Mouse (Mus musculus): ENCODE measurements around the gene Cgrrf1. TPM values are rescaled to one million over a fixed set of nuclear protein-coding genes. Genes with fewer than 3 reads are reported as not detected.

Gene Cgrrf1
- polyA plus RNA-seq (2015; fragmentation: Nextera tagmentation; extraction: Ambion mirVana) = 24.0 and 24.7 TPM in 2 replicates

GRCm38 (mm10) chr14:46831837-46832333 is at the start of gene Cgrrf1:
Cgrrf1 (plus strand) TSS chr14:46832125.

DNA sequence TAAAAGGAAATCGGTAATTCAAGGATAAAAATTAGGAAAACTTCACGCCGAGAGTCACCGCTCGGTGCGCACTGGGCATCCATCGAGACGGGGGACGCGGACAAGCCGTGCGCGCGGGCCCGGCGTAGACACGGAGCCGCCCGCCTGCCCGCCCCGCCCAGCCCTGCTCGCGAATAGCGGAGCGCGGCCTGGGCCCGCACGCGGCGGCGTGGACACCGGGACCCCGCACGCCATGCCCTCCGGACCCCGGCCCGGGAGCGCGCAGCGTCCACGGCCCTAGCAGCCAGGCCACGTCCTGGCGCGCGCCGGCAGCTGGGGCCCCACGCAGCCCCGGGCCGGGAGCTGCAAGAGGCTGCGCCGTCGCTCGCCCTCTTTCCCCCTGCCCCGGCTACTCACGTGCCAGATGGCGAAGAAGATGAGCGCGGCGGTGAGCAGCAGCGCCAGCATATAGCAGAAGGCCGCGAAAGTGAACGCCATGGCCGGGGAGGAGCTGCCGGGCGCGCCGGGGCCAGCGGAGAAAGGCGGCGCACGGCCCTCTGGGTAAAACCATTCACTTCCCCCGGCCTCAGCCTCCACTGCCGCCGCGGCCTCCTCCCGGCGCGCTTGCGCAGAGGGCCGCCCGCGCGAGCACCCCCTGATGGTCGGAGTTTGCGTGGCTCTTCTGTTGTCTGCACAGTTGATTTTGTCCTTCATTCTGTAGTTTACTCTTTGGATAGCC is 44.0 kb upstream of the Cgrrf1 start, which contains the start of gene Cnih1:
TSS of gene Cnih1 (minus strand) at position 625 of the 718 bp plus-strand sequence.

DNA sequence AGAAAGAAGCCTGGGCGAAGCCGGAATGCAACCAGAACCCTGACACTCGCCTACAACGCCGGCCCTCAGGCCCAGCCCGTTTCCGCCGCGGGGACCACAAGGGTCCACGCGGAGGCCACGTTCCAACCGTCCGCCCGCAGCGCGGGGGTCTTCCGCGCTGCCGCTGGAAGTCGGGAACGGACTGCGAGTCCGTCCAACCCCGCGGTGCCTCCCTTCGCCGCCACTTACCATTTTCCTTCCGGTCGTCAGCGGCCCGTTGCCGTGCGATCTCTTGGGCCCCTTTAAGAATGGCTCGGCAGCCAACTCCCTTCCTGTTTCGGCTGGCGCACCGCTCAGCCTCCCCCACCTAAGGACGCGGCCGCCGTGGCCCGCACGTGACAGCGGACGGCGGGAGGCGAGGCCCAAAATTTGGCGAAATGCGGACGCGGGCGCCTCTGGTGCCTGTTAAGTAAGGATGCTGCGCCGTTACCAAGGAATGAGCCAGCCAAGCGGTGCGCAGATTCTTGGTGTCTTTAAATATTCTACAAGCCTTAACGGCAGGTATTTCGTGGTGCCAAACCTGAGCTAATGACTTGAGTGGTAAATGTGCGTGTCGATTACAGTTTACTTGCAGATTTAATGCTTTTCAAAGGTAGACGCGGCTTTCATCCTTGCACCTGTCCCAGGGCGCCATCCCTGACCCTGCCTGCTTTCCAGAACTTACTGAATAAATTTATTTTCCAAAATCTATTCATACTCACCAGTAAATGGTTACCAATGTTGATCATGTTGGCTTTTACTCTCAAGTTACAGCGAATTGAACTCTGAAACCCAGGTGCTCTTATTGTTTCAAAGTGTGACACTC is 9.8 kb upstream of the Cgrrf1 start, which contains the start of gene Gmfb:
TSS of gene Gmfb (minus strand) at position 370 of the 844 bp plus-strand sequence.

GRCm38 (mm10) chr14:46882431-46883067 is 50.6 kb downstream of the Cgrrf1 start, which contains the start of gene Samd4:
Samd4 (plus strand) TSS chr14:46882854.

Other genes starting within 250 kb of the Cgrrf1 start
- 8.1 and 10.4 TPM in 2 replicates for gene Cdkn3, start 71.6 kb upstream of the Cgrrf1 start, polyA plus RNA-seq (2015; fragmentation: Nextera tagmentation; extraction: Ambion mirVana)
- 215 and 225 TPM in 2 replicates for gene Cnih1, start 43.7 kb upstream of the Cgrrf1 start, polyA plus RNA-seq (2015; fragmentation: Nextera tagmentation; extraction: Ambion mirVana)
- 105 and 111 TPM in 2 replicates for gene Gmfb, start 9.9 kb upstream of the Cgrrf1 start, polyA plus RNA-seq (2015; fragmentation: Nextera tagmentation; extraction: Ambion mirVana)
- 6.8 and 7.2 TPM in 2 replicates for gene Samd4, start 50.7 kb downstream of the Cgrrf1 start, polyA plus RNA-seq (2015; fragmentation: Nextera tagmentation; extraction: Ambion mirVana)